Mouse (Mus musculus) olfactory bulb, adult 2 months (tissue): ENCODE measurements around the gene Ankrd44.

Experiments used
- CTCF ChIP-seq: fragments of 200-500 bp; IDR thresholded peaks from 2 replicates; pipeline ENCODE4 v1.5.1; 2012; ENCODE audit warnings: low read depth, mild to moderate bottlenecking, low read length, moderate library complexity; ENCODE audit not compliant: insufficient read depth
- POLR2A ChIP-seq: fragments of 200-500 bp; IDR thresholded peaks from 2 replicates; pipeline ENCODE4 v1.6.1; 2012; ENCODE audit warnings: mild to moderate bottlenecking, low read depth, low read length, moderate library complexity; ENCODE audit not compliant: insufficient read depth

DNA sequence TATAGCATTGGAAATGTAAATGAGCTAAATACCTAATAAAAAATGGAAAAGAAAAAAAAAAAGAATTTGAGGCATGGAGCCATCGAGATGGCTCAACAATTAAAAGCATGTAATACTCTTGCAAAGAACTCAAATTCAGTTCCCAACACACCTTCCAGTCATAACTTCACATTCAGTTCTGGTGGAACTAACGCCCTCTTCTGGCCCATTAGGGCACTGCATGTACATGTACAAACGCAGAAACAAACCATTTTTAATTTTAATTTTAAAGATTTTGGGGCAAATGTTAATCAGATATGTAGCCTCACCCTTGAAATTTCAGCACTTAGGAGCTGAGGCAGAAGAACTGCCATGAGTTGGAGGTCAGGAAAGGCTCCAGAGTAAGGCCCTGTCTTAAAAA, 32.3 kb upstream of the Ankrd44 start:
- TF ChIP-seq POLR2A: no peak
- no peak for TF ChIP-seq CTCF
